17 mouse cellular contexts compared by ENCODE assay signal in genomic region chr2:107376891-107377290, GRCm38 (mm10).
"Had no signal": no experiment of that assay in that cellular context is flagged by ENCODE, and none has a peak within 500 bp of the region (broad histone marks: within the 10 kb centered on the region; RNA-seq: fewer than 3 reads in every experiment).

No protein-coding gene starts in this region.

- H3K9ac ChIP-seq: liver, embryonic 13.5 days; midbrain, embryonic 12.5 days; midbrain, embryonic 15.5 days; neural tube, embryonic 12.5 days; neural tube, embryonic 15.5 days had no signal

- H3K4me3 ChIP-seq: liver, embryonic 13.5 days; midbrain, embryonic 12.5 days; midbrain, embryonic 15.5 days; neural tube, embryonic 12.5 days; neural tube, embryonic 15.5 days had no signal

- H3K4me1 ChIP-seq: liver, embryonic 13.5 days; midbrain, embryonic 12.5 days; midbrain, embryonic 15.5 days; neural tube, embryonic 12.5 days; neural tube, embryonic 15.5 days had no signal

- DNase-seq: kidney, adult 18-20 months; kidney, adult 9 months; kidney, postnatal 14 days; kidney, postnatal 4 days; liver, embryonic 13.5 days; lung, adult 2 months; lung, postnatal 14 days; lung, postnatal 4 days; right cerebral cortex, adult 18-20 months; thymus, adult 2 months; thymus, postnatal 14 days; thymus, postnatal 4 days had no signal

- H3K9me3 ChIP-seq: liver, embryonic 13.5 days; midbrain, embryonic 12.5 days; midbrain, embryonic 15.5 days; neural tube, embryonic 12.5 days; neural tube, embryonic 15.5 days had no signal

- ATAC-seq: intestine, embryonic 16.5 days; midbrain, embryonic 15.5 days had no signal

- H3K27ac ChIP-seq: liver, embryonic 13.5 days; midbrain, embryonic 12.5 days; midbrain, embryonic 15.5 days; neural tube, embryonic 12.5 days; neural tube, embryonic 15.5 days had no signal

- H3K27me3 ChIP-seq: liver, embryonic 13.5 days; midbrain, embryonic 12.5 days; midbrain, embryonic 15.5 days; neural tube, embryonic 12.5 days; neural tube, embryonic 15.5 days had no signal

- H3K36me3 ChIP-seq: liver, embryonic 13.5 days; midbrain, embryonic 12.5 days; midbrain, embryonic 15.5 days; neural tube, embryonic 12.5 days; neural tube, embryonic 15.5 days had no signal

- H3K4me2 ChIP-seq: liver, embryonic 13.5 days; midbrain, embryonic 12.5 days; midbrain, embryonic 15.5 days; neural tube, embryonic 12.5 days; neural tube, embryonic 15.5 days had no signal
